Mouse (Mus musculus) heart, postnatal 0 days (tissue): ENCODE results near the gene Pml. TPM values are rescaled to one million over a fixed set of nuclear protein-coding genes. Genes with fewer than 3 reads are reported as not detected.
"Not testable (repeated sequence)": the region's sequence is repeated elsewhere in the genome, so short reads cannot be mapped to it uniquely, and the experiment has no call there.

Experiments
- ATAC-seq: fragments of 200-750 bp; cut with Nextera tagmentation; 2 replicates; pipeline ENCODE4 v1.8.0; 2017; ENCODE audit warnings: low read depth, moderate number of reproducible peaks, moderate library complexity; ENCODE audit not compliant: insufficient read depth
- DNase-seq: peaks from one replicate; pipeline ENCODE4 v3.0.0-alpha.2; 2016; ENCODE audit warnings: low spot score
- H3K27ac ChIP-seq: fragments of 300-500 bp; sonication (generic); 2 replicates; pipeline ENCODE4 v1.5.1; 2014; ENCODE audit warnings: low read depth, mild to moderate bottlenecking
- H3K27me3 ChIP-seq: fragments of 300-500 bp; sonication (generic); 2 replicates; pipeline ENCODE4 v1.6.1; 2014; ENCODE audit warnings: low read length, mixed read lengths; ENCODE audit not compliant: control insufficient read depth, insufficient read depth
- H3K36me3 ChIP-seq: fragments of 300-500 bp; sonication (generic); replicated peaks from 2 replicates; pipeline ENCODE4 v1.6.1; 2014; ENCODE audit warnings: low read length, mixed read lengths; ENCODE audit not compliant: control insufficient read depth, insufficient read depth
- H3K4me1 ChIP-seq: fragments of 300-500 bp; sonication (generic); 2 replicates; pipeline ENCODE4 v1.6.1; 2014; ENCODE audit warnings: antibody characterized with exemption; ENCODE audit not compliant: control insufficient read depth, insufficient read depth
- H3K4me2 ChIP-seq: fragments of 300-500 bp; sonication (generic); 2 replicates; pipeline ENCODE4 v1.6.1; 2014; ENCODE audit warnings: low read depth, mild to moderate bottlenecking, low read length, moderate library complexity
- H3K4me3 ChIP-seq: fragments of 300-500 bp; sonication (generic); 2 replicates; pipeline ENCODE4 v1.5.1; 2014; ENCODE audit warnings: low read depth, low read length
- H3K9ac ChIP-seq: fragments of 300-500 bp; sonication (generic); replicated peaks from 2 replicates; pipeline ENCODE4 v1.6.1; 2014; ENCODE audit warnings: low read depth, low read length, mixed read lengths
- H3K9me3 ChIP-seq: fragments of 300-500 bp; sonication (generic); replicated peaks from 2 replicates; pipeline ENCODE4 v1.6.1; 2016; ENCODE audit warnings: low read length; ENCODE audit not compliant: control insufficient read depth
- CTCF ChIP-seq: IDR thresholded peaks from 2 replicates; pipeline ENCODE4 v1.5.1; 2016; ENCODE audit warnings: antibody characterized with exemption, control low read depth, low read depth
- EP300 ChIP-seq: IDR thresholded peaks from 2 replicates; pipeline ENCODE4 v1.6.1; 2016; ENCODE audit warnings: antibody characterized with exemption, low read depth
- WGBS: fragments of 180-500 bp; shearing (Covaris S2); extraction: QIAGEN DNeasy Blood & Tissue Kit; methylation state at CpG from one replicate; pipeline ENCODE4 v1.1.7; 2014; 5-methylcytosine and 5-hydroxymethylcytosine counted together
- polyA plus RNA-seq: library from polyadenylated mRNA; unstranded; fragments of >200 nt; fragmentation: Nextera tagmentation; extraction: Ambion mirVana; gene quantifications from 2 replicates; pipeline ENCODE4 v1.2.1, GENCODE M21; 2015
- total RNA-seq: library from RNA; depleted of rRNA; stranded (reverse); fragments of >200 nt; gene quantifications from 2 replicates; pipeline ENCODE4 v1.2.3, GENCODE M21; 2014; ENCODE audit warnings: low replicate concordance

Gene Pml
- total and polyA plus RNA-seq, 2 experiments from 2014 or later: 5.2 to 15.0 TPM

DNA sequence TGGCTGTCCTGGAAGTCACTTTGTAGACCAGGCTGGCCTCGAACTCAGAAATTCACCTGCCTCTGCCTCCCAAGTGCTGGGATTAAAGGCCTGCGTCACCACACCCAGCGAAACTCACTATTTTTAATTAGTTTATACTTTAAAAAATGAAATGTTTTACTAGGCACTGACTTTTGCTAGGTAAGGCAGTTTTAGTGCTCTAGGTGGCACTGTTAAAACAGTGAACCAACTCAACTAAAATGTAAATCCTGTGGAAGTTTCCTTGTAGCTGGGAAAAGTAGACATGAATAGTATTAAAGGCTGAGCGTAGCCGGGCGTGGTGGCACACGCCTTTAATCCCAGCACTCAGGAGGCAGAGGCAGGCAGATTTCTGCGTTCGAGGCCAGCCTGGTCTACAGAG, 22.0 kb upstream of the Pml start:
- not testable (repeated sequence) for H3K36me3 ChIP-seq, H3K9ac ChIP-seq, H3K9me3 ChIP-seq, H3K27ac ChIP-seq, H3K27me3 ChIP-seq, ATAC-seq, H3K4me2 ChIP-seq, H3K4me3 ChIP-seq
- peak; percentile 5 for DNase-seq
- WGBS: 83% methylated on average over 9 of the region's 9 CpGs
- TF ChIP-seq CTCF: 0 out of 2 replicates have a peak, but pooled peaks have one; percentile 2
- H3K4me1 ChIP-seq: peaks cover 16% of the 10 kb centered on the region

DNA sequence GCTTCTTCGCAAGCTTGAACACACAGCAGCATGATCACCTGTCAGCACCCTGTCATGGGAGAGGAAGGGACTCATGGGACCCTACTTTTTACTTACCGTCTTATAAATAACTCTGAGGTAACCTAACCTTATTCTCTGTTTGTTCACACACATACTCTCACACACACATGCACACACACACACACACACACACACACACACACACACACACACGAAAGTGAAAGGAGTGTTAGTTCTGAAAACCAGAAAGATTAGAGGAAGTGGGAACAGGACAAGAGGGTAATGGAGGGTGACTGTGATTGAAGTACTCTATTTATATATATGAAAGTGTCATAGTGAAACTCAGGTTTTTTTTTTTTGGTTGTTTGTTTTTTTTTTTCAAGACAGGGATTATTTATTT, 21.5 kb upstream of the Pml start:
- no peak for TF ChIP-seq EP300
- TF ChIP-seq CTCF: no peak
- no peak overlapping the region for H3K4me2 ChIP-seq
- H3K9me3 ChIP-seq: no peaks in the 10 kb centered on the region
- H3K36me3 ChIP-seq: no peaks in the 10 kb centered on the region
- no peak overlapping the region for H3K27ac ChIP-seq
- no peaks in the 10 kb centered on the region for H3K27me3 ChIP-seq
- H3K4me1 ChIP-seq: peaks cover 16% of the 10 kb centered on the region
- DNase-seq: peak; percentile 3
- ATAC-seq: no peak
- no peak overlapping the region for H3K4me3 ChIP-seq
- no peak overlapping the region for H3K9ac ChIP-seq
- 53% methylated on average over 3 of the region's 3 CpGs for WGBS

DNA sequence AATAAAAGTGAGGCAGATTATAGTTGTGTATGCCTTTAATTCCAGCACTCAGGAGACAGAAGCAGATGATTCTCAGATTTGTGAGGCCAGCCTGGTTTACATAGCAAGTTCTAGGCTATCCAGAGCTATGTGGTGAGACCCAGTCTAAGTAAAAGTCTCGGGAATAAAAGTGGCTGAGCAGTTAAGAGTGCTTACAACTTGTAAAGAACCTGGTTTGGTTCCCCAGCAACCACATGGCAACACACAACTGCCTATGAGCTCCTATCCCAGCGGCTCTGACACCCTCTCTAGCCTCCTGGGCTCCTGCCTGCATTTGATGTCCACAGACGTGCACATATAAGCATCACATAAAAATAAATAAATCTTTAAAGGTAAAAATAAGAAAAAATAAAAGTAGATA, 20.5 kb upstream of the Pml start:
- H3K27me3 ChIP-seq: no peaks in the 10 kb centered on the region

DNA sequence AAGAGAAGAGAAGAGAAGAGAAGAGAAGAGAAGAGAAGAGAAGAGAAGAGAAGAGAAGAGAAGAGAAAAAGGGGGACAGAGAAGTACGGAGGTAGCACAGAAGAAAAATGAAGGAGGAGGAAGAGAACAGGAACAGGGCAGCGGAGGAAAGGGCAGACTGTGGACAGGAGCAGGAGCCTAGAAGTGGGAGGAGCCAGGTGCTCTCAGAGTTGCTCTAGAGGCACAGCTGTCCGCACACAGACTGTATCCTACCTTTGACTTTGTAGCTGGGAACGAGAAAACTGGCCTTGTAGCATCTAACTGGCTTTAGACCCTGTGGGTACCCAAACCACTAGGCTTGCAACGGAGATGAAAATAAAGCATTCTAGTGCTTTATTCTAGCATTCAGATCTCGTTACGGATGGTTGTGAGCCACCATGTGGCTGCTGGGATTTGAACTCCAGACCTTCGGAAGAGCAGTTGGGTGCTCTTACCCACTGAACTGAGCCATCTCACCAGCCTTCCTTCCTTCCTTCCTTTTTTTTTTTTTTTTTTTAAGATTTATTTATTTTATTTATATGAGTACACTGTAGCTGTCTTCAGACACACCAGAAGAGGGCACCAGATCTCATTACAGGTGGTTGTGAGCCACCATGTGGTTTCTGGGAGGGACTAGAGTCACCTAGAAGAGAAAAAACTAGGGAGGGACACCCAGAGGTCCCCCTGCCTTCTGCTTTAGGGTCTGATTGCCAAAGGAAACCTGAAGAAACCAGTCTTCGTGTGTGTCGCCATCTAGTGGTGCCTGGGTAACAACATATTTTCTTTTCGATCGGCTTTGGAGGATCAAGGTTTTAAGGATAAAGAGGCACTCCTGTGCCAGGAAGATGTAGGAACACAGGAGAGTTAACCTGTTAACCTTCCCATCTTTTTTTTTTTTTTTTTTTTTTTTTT, 19.1 kb upstream of the Pml start:
- Histone ChIP-seq H3K27me3 (no peaks in the 10 kb centered on the region), H3K9ac (no peak overlapping the region), H3K27ac (no peak overlapping the region), H3K4me1 (no peaks in the 10 kb centered on the region; the same call in 1 of the 2 replicates), H3K9me3 (no peaks in the 10 kb centered on the region), H3K36me3 (no peaks in the 10 kb centered on the region; the same call in 1 of the 2 replicates), H3K4me2 (no peak overlapping the region), H3K4me3 (no peak overlapping the region)
- TF ChIP-seq EP300: no peak
- TF ChIP-seq CTCF: peak; percentile 76
- WGBS: 48% methylated on average over 12 of the region's 12 CpGs
- DNase-seq (peak; percentile 64), ATAC-seq (no peak; the same call in 1 of the 2 replicates)

More for the DNA sequence above, 20.5 kb upstream of the Pml start:
- H3K4me1 ChIP-seq: peaks cover 9% of the 10 kb centered on the region
- no peak overlapping the region for H3K4me2 ChIP-seq
- H3K36me3 ChIP-seq: no peaks in the 10 kb centered on the region
- 41% methylated on average over 3 of the region's 3 CpGs for WGBS
- DNase-seq (peak; percentile 3), ATAC-seq (no peak)
- no peak overlapping the region for H3K4me3 ChIP-seq
- TF ChIP-seq CTCF: no peak
- H3K9me3 ChIP-seq: no peaks in the 10 kb centered on the region
- no peak overlapping the region for H3K27ac ChIP-seq
- H3K9ac ChIP-seq: no peak overlapping the region

DNA sequence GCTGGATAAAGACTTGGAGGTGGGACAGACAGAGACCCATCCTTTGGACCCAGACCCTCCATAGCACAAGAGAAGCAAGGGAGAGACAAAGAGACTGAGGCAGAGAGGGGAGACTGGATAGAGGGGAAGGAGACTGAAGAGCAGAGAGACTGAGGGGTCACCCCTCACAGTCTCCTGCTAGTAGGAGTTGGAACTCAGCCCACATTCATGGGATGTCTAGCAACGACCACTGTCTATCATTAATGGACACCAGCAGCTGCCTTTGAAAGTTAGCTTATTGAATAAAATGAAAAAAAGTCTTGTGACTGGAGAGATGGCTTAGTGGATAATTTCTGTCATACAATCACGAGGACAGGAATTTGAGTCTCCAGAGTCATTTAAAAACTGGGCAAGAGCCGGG, 17.5 kb upstream of the Pml start:
- 48% methylated on average over 3 of the region's 3 CpGs for WGBS
- no peaks in the 10 kb centered on the region for H3K9me3 ChIP-seq
- no peaks in the 10 kb centered on the region for H3K4me1 ChIP-seq

More for the DNA sequence above, 17.5 kb upstream of the Pml start:
- H3K27ac ChIP-seq: peak overlapping the region; percentile 66
- ATAC-seq (no peak), DNase-seq (peak; percentile 6)
- H3K36me3 ChIP-seq: peaks cover 6% of the 10 kb centered on the region
- TF ChIP-seq CTCF (no peak), EP300 (no peak)
- H3K4me2 ChIP-seq: no peak overlapping the region
- no peaks in the 10 kb centered on the region for H3K27me3 ChIP-seq
- no peak overlapping the region for H3K9ac ChIP-seq
- H3K4me3 ChIP-seq: no peak overlapping the region
